Mouse (Mus musculus) ovary, postnatal 14 days (tissue): Measurements from ENCODE around the gene Sec14l3.
"Not testable (repeated sequence)": the region's sequence is repeated elsewhere in the genome, so short reads cannot be mapped to it uniquely, and the experiment has no call there.

Experiments used
- DNase-seq: peaks from one replicate; pipeline ENCODE4 v3.0.0; 2022; ENCODE audit warnings: low spot score

Sec14l3 gene

GRCm38 (mm10) chr11:4103522-4103921 lies 38.9 kb downstream of the Sec14l3 start:
- DNase-seq = no peak

GRCm38 (mm10) chr11:4104989-4105388 lies 40.3 kb downstream of the Sec14l3 start:
- DNase-seq = no peak

- DNase-seq = no peak
Measured at GRCm38 (mm10) chr11:4105444-4105843, 40.8 kb downstream of the Sec14l3 start.

GRCm38 (mm10) chr11:4107901-4108300 lies 43.3 kb downstream of the Sec14l3 start:
- DNase-seq = not testable (repeated sequence)

DNA sequence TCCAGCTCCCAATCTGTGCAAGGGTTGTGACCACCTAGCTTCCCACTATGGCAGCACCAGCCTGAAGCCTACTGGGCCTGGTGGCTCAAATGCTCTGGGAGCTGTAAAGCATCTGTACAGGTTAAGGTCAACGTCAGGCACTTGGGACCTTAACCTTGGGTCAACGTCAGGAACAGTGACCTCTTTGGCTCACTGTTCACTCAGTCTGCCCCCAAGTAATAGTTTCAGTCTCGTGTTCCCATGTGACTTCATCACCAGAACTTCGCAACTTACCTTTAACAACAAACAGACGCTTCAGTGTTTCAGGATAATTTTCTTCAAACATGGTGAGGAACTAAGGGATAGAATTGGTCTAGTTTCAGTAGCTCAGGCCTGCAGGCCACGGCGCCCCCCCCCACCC lies 44.0 kb downstream of the Sec14l3 start:
- no peak for DNase-seq

DNA sequence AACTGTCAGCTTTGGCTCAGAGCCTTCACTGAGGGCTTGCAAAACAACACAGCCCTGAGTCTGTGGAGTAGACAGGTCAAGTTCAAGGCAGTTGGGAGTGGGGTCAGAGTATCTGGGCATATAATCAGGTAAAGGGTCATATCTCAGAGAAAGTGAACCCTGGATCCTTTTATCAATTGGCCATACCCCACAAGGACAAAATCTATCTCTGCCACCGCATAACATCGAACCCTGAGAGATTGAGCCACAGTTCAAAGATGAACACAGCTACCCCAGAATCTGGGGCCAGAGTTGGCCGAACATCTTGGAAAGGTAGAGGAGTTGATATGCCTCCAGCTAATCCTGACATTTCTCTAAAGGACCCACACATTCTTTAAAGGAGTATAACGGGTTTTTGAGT lies 47.4 kb downstream of the Sec14l3 start:
- DNase-seq = no peak

- no peak for DNase-seq
Measured at GRCm38 (mm10) chr11:4112861-4113260, 48.2 kb downstream of the Sec14l3 start.

DNA sequence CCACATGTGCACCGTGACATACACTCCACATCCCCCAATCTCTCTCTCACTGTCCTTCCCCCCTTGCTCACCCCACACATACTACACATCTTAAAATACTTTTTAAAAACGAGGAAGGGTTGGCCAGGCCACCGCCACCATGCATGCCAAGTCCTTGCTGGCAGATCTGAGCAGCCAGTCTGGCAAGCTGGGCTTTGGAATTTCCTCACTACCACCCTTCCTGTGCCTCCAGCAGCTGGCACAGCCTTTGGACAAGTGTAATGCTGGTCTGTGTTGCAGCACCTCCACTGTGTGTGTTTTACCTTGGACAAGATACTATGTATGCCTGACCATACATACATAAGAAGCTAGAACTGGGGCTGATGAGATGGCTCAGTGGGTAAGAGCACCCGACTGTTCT lies 48.9 kb downstream of the Sec14l3 start:
- DNase-seq = no peak

DNA sequence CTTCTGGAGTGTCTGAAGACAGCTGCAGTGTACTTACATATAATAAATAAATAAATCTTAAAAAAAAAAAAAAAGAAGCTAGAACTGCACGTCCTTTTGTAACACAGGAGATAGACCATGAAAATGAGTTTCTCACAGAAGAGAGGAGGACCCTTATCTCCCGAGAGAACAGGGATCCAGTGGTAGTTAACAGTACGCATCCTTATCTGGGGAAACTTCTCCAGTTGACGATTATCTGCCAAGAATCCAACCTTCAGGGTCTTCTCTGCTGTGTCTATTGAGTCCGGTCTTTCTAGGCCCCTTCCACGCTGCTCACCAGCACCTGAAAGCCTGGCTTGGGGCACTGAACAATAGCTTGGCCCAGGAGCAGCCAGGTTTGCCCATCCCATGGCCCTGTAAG lies 49.3 kb downstream of the Sec14l3 start:
- DNase-seq = no peak

- not testable (repeated sequence) for DNase-seq
Measured at GRCm38 (mm10) chr11:4114541-4114940, 49.9 kb downstream of the Sec14l3 start.

DNA sequence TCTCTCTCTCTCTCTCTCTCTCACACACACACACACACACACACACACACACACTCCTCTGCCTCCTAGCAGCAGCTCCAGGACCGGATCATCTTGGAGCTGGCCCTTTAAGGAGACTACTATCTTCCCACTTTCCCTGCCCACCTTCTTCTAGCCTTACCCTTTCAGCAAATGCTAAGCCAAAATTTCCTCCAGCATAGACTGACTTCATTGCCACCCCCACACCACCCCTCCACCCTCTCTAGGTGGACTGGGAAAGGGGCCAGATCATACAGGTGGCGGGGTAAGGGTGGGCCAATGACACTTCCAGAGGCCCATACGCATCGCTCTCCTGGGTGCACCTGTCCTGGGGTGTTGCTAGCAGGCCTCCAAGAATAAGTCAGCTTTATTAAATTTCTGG lies 50.8 kb downstream of the Sec14l3 start:
- DNase-seq = no peak

DNA sequence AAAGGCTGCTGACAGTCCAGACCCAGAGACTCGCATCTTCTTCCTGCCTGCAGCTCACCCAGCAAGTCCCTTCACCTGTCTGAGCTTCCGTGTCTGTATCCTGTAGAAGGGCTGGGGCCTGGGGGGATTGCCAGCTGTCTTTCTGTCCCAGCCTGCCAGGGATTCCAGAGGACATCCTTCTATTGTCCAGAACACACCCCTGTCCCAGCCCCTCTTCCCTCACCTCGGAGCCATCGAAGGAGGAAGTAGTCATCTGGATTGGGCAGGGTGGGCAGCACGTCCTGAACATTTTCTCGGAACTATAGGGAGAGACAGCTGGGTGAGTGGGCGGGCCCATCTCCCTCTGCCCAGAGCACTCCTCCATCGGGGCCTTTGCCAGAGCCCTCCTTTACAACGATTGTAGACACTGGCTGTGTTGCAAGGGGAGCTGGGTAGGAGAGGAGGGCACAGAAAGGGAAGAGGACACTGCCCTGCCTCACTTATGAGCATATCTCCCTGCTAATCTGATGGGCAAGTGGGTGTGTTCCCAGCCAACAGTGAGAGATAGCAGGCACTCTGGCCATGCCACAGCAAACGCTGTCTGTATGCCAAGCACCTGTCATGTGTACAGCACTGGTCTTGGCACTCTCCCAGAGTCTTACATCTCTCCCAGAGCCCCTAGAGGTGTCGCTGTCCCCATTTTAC lies 52.0 kb downstream of the Sec14l3 start:
- no peak for DNase-seq

- no peak for DNase-seq
Measured at GRCm38 (mm10) chr11:4117372-4118071, 52.9 kb downstream of the Sec14l3 start.

GRCm38 (mm10) chr11:4118081-4118921 lies 53.7 kb downstream of the Sec14l3 start:
- DNase-seq = peak; percentile 53

DNA sequence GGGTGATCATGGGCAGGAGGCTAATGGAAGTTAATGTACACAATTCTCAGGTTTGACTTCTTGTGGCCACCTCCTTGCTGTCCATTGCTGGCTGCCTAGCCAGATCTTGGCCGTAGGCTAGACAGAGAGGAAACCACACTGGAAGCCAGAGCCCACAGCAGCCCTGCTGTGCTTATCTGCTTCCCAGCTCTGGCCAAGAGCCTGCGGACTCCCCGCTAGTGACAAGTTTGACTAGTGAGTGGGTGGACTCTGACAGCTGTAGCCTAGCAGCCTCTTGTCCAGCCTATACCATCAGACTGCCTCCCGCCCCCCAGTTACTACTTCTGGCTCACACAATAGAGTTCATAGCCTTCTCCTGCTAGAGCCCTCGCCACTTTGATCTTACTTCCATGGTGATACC lies 55.0 kb downstream of the Sec14l3 start:
- DNase-seq = no peak

DNA sequence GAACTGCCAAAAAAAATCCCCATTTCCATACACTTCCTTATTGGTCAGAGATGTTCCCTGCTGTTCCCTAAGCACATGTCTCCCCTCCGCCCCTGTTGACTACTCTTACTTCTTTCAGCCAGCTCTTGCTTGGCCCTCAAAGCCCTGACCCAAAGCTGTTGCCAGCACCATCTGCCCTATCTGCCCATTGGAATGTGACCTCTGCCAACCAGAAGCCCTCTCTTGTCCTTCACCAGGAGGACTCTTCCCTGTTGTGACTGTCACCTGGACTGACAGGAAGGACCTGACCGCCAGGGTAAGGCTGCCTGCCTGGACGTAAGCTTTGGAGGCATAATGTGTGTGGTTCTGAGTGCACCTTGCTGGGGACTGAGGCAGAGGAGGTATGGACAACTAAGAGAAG lies 57.0 kb downstream of the Sec14l3 start:
- DNase-seq = no peak

DNA sequence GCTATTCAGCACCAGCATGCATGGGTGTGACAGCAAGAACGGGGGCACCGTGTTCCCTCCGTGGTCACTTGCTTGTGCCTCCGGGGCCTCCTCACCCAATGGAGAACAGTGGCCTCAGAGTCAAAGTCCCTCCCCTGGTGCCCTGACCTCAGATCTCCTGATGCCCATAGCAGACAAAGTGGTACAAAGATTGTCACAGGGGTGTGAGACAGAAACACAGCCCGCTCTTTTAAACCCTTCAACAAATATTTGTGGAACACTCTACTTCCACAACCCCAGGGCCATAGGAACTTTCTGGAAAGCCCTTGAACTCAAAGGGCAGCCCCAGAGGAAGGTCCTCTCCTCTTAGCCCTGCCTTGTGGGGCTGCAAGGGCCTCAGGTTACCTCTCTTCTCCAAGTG lies 57.6 kb downstream of the Sec14l3 start:
- no peak for DNase-seq

GRCm38 (mm10) chr11:4122742-4123579 lies 58.3 kb downstream of the Sec14l3 start, which contains the start of gene Sec14l2:
Gene Sec14l2, minus strand, starts transcription at chr11:4123415.
- DNase-seq = no peak

GRCm38 (mm10) chr11:4123922-4124321 lies 59.3 kb downstream of the Sec14l3 start:
- DNase-seq = no peak

DNA sequence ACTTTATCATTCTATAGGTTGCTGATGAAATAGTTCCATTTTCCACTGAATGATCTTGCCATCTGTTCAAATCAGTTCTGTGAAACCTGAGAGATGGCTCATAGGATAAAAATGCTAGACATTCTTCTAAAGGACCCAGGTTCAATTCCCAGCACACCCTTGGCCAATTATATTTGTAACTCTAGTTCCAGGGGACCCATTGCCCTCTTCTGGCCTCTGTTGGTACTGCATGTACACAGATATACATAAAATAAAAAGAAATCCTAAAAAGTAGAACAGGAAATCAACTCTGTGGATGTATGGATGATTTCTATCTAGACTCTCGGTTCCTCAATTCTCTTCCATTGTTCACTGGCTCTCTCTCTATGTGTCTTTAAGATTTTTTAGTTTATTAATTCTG lies 62.4 kb downstream of the Sec14l3 start:
- DNase-seq = no peak
